Mouse (Mus musculus) stomach, embryonic 14.5 days (tissue): Measurements from ENCODE around the gene Vps41. TPM values are rescaled to one million over a fixed set of nuclear protein-coding genes. Genes with fewer than 3 reads are reported as not detected.

Experiments
- ATAC-seq: fragments of 200-750 bp; cut with Nextera tagmentation; 2 replicates; pipeline ENCODE4 v1.8.0; 2017; ENCODE audit warnings: low read depth, moderate TSS enrichment; ENCODE audit not compliant: insufficient number of reproducible peaks, insufficient read depth, low FRiP score
- H3K27ac ChIP-seq: fragments of 300-500 bp; sonication (generic); 2 replicates; pipeline ENCODE4 v1.5.1; 2014; ENCODE audit warnings: mild to moderate bottlenecking, low read length, moderate library complexity, mixed read lengths
- H3K27me3 ChIP-seq: fragments of 300-500 bp; sonication (generic); 2 replicates; pipeline ENCODE4 v1.6.1; 2014; ENCODE audit warnings: low read length, control low read depth, mixed read lengths; ENCODE audit not compliant: control insufficient read depth, insufficient read depth
- H3K36me3 ChIP-seq: fragments of 300-500 bp; sonication (generic); 2 replicates; pipeline ENCODE4 v1.6.1; 2014; ENCODE audit warnings: mild to moderate bottlenecking, control low read depth, low read length, moderate library complexity, mixed read lengths; ENCODE audit not compliant: control insufficient read depth, insufficient read depth
- H3K4me1 ChIP-seq: fragments of 300-500 bp; sonication (generic); 2 replicates; pipeline ENCODE4 v1.6.1; 2014; ENCODE audit warnings: low read length, control low read depth, mixed read lengths; ENCODE audit not compliant: control insufficient read depth, insufficient read depth
- H3K4me2 ChIP-seq: fragments of 300-500 bp; sonication (generic); replicated peaks from 2 replicates; pipeline ENCODE4 v1.6.1; 2014; ENCODE audit warnings: low read depth, low read length, control low read depth
- H3K4me3 ChIP-seq: fragments of 300-500 bp; sonication (generic); 2 replicates; pipeline ENCODE4 v1.5.1; 2014; ENCODE audit warnings: low read depth, low read length, control low read depth
- H3K9ac ChIP-seq: fragments of 300-500 bp; sonication (generic); replicated peaks from 2 replicates; pipeline ENCODE4 v1.6.1; 2014; ENCODE audit warnings: low read depth, mild to moderate bottlenecking, control low read depth, low read length, moderate library complexity, mixed read lengths
- H3K9me3 ChIP-seq: fragments of 300-500 bp; sonication (generic); 2 replicates; pipeline ENCODE4 v1.6.1; 2016; ENCODE audit warnings: low read depth, low read length, control low read depth; ENCODE audit not compliant: control insufficient read depth
- WGBS: fragments of 180-500 bp; shearing (Covaris S2); extraction: QIAGEN DNeasy Blood & Tissue Kit; methylation state at CpG from one replicate; pipeline ENCODE4 v1.1.7; 2014; 5-methylcytosine and 5-hydroxymethylcytosine counted together
- polyA plus RNA-seq: library from polyadenylated mRNA; unstranded; fragments of >200 nt; fragmentation: Nextera tagmentation; extraction: Ambion mirVana; gene quantifications from 2 replicates; pipeline ENCODE4 v1.2.1, GENCODE M21; 2014

Gene Vps41
- polyA plus RNA-seq, 1 experiment from 2014 or later, result 72.2 TPM

DNA sequence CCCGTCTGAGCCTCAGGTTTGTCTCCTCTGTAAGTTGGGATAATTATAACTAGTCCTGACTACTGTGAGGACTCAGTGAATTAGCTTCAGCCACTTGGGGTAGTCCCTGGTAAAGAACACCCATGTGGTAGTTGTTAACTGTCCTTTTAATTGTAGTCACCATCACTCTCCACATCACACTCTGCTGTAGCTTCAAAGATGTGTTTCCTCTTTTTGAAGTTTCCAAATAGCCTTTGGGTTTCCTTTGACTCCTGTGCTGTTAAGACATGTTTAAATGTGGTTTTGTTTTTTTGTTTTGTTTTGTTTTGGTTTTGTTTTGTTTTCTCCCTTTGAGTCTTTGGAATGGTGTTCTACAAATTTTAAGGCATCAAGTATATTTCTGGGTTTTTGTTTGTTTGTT is 68.6 kb downstream of the Vps41 start:
- Histone ChIP-seq H3K4me2 (no peak overlapping the region), H3K9ac (no peak overlapping the region), H3K27ac (no peak overlapping the region), H3K27me3 (no peaks in the 10 kb centered on the region), H3K4me1 (no peaks in the 10 kb centered on the region), H3K9me3 (no peaks in the 10 kb centered on the region), H3K4me3 (no peak overlapping the region), H3K36me3 (no peaks in the 10 kb centered on the region)
- 74% methylated on average over 1 of the region's 1 CpGs for WGBS
- ATAC-seq, result no peak

DNA sequence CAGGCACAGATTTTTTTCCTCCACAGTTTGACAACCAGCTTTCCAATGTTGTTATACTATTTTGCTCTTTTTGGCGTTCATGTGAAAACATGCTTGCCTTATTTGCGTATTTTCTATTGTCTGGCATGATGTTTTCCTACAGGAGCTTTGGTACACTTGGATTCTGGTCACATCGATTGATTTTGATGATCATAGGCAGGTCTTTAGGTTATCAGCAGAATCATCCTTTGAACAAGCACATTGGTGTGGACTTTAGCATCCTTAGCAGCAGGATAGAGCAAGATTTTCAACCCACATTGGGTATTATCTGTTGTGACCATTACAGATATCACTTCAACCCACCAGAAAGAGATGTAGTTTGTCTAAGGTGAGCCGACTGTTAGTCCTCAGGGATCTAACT is 71.0 kb downstream of the Vps41 start:
- Histone ChIP-seq H3K4me2 (no peak overlapping the region), H3K4me3 (no peak overlapping the region), H3K9me3 (no peaks in the 10 kb centered on the region), H3K27ac (no peak overlapping the region), H3K36me3 (no peaks in the 10 kb centered on the region), H3K4me1 (no peaks in the 10 kb centered on the region), H3K9ac (no peak overlapping the region), H3K27me3 (no peaks in the 10 kb centered on the region)
- WGBS, result 89% methylated on average over 4 of the region's 4 CpGs
- ATAC-seq, result no peak

DNA sequence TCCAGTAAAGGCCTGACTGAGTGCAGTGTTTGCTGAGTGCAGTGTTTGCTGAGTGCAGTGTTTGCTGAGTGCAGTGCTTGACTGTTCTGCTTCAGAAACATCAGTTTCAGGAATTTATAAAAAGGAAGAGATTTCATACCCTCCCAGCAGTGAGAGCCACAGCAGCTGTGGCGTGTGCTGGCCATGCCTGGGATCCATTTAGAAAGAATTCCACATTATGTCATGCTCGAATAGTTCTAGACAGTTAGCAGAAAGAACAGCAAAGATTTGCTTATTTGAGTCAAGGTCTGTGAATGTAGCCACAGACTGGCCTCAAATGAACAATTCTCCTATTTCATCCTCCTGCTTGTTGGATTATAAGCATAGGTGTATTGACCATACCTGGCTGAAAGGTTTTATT is 71.6 kb downstream of the Vps41 start:
- WGBS, result 36% methylated on average over 2 of the region's 2 CpGs
- Histone ChIP-seq H3K36me3 (no peaks in the 10 kb centered on the region), H3K4me1 (no peaks in the 10 kb centered on the region), H3K4me2 (no peak overlapping the region), H3K9ac (no peak overlapping the region), H3K4me3 (no peak overlapping the region), H3K27me3 (no peaks in the 10 kb centered on the region), H3K27ac (no peak overlapping the region), H3K9me3 (no peaks in the 10 kb centered on the region)
- no peak for ATAC-seq

DNA sequence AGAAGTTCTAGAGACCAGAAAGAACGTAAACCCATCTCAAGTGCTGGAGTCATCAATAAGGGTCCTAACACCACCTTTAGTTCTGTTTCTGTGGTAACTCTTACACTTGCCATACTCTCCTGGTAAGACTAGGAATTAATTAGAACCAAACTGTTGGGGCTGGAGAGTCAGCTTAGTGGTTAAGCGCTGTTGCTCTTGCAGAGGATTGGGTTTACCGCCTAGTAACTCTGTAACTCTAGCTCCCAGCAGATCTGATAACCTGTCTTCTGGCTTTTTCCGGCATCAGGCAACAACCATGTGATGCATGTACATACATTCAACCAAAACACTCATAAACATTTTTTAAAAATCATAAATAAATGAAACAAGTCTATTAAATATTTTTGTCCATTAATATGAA is 72.6 kb downstream of the Vps41 start:
- Histone ChIP-seq H3K36me3 (no peaks in the 10 kb centered on the region), H3K4me3 (no peak overlapping the region), H3K9me3 (no peaks in the 10 kb centered on the region), H3K4me1 (no peaks in the 10 kb centered on the region), H3K4me2 (no peak overlapping the region), H3K27me3 (no peaks in the 10 kb centered on the region), H3K27ac (no peak overlapping the region), H3K9ac (no peak overlapping the region)
- ATAC-seq, result no peak
- 91% methylated on average over 4 of the region's 4 CpGs for WGBS

DNA sequence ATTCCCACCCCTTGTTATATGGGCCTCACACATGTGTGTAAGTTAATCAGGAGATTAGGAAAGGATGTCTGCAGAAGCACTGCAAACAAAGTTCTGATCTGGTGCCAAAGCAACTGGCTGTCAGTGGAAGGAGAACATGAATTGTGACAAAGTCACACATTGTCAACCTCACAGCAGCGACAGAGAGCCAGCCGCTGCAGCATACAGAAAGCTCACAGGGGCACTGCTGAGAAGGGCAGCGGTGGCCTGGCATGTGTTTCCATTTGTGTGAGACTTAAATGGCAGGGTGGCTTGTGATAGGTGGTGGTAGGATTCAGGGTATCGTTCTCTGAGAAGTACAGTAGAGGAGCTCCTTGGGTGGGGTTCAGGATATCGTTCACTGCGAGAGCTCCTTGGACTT is 73.0 kb downstream of the Vps41 start:
- H3K4me1 ChIP-seq, result no peaks in the 10 kb centered on the region
- no peak overlapping the region for H3K27ac ChIP-seq
- H3K36me3 ChIP-seq, result no peaks in the 10 kb centered on the region
- no peak for ATAC-seq
- H3K4me2 ChIP-seq, result no peak overlapping the region
- H3K4me3 ChIP-seq, result no peak overlapping the region
- no peaks in the 10 kb centered on the region for H3K27me3 ChIP-seq
- H3K9ac ChIP-seq, result no peak overlapping the region
- WGBS, result 75% methylated on average over 6 of the region's 6 CpGs
- no peaks in the 10 kb centered on the region for H3K9me3 ChIP-seq

DNA sequence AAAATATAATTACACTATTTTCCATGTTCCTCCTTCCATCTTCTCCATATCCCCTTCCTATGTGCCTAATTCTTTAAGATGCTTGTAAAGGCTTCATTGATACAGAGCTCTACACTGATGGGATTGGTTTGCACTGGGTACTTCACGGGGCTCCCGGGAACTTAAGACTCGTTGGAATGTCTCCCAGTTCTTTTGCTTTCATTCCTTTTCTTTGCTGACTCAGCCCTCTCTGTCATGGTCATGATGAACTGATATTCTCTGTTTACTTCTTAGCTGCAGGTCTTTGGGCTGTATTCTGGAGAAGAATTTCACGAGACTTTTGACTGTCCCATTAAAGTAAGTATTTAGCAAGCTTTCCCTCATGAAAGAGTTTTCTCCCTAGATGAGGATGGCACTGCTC is 74.2 kb downstream of the Vps41 start:
- ATAC-seq, result no peak

DNA sequence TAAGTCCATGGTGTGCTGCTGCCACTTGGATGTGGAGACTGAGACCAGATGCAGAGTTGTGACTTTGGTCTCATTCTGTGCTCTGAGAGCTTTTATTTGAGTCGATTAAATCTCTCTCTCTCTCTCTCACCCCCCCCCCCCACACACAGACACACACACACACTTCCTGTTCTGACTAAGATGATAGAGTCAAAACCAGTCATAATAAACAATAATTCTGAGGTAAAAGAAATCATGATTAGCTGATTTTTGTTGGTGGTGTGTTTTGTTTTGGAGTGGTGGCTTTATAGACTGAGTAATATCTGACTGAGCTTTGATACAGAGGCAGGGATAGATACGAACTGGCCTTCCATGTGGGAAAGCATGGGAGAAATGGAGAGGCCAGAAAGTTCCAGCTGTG is 74.6 kb downstream of the Vps41 start:
- Histone ChIP-seq H3K36me3 (no peaks in the 10 kb centered on the region), H3K4me2 (no peak overlapping the region), H3K9ac (no peak overlapping the region), H3K4me1 (no peaks in the 10 kb centered on the region), H3K27me3 (no peaks in the 10 kb centered on the region), H3K4me3 (no peak overlapping the region), H3K9me3 (no peaks in the 10 kb centered on the region), H3K27ac (no peak overlapping the region)
- no peak for ATAC-seq
- 69% methylated on average over 2 of the region's 2 CpGs for WGBS

More for the DNA sequence above, 74.2 kb downstream of the Vps41 start:
- 19% methylated on average over 4 of the region's 4 CpGs for WGBS
- no peak overlapping the region for H3K27ac ChIP-seq
- no peak overlapping the region for H3K9ac ChIP-seq
- H3K4me2 ChIP-seq, result no peak overlapping the region
- H3K4me1 ChIP-seq, result no peaks in the 10 kb centered on the region
- no peak overlapping the region for H3K4me3 ChIP-seq
- no peaks in the 10 kb centered on the region for H3K36me3 ChIP-seq
- H3K9me3 ChIP-seq, result no peaks in the 10 kb centered on the region
- H3K27me3 ChIP-seq, result no peaks in the 10 kb centered on the region

DNA sequence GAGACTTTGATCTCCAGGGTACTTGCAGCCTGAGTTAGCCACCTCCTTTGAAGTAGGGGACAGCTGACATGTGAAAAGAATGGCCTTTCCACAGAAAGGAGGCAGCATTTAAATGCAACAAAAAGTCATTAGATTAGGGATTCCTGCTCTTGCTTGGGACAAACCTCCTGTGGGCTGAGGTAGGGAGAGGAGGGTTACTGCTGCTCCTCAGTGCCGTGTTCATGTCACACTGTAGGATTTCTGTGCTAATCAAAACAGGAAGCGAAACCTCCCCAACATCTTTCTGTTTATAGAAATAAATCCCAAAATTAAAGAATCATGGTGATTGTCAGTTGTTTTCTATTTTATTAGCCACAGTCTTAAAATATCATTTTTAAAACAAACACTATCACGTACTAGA is 77.4 kb downstream of the Vps41 start:
- Histone ChIP-seq H3K9me3 (no peaks in the 10 kb centered on the region), H3K36me3 (no peaks in the 10 kb centered on the region), H3K27me3 (no peaks in the 10 kb centered on the region), H3K4me2 (no peak overlapping the region), H3K27ac (no peak overlapping the region), H3K4me1 (no peaks in the 10 kb centered on the region), H3K9ac (no peak overlapping the region), H3K4me3 (no peak overlapping the region)
- WGBS, result 54% methylated on average over 3 of the region's 3 CpGs
- no peak for ATAC-seq

DNA sequence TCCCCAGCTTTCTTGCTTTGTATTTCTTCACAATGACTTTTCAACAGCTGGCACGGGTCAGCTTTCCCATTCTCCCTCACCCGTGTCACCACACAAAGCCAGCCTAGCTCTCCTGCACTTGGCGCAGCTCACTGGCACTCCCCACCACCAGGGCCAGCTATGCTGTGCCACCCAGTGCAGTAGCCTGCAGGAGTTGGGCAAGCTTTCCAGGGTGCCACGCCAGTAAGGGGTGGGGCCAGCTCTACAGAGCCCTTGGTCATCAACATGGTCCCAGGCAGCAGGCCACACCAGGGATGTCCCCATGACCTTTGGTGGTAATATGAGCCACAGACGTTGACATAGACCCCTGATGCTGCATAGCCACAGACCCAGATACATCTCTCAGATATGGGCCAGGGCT is 80.5 kb downstream of the Vps41 start:
- H3K27me3 ChIP-seq, result no peaks in the 10 kb centered on the region
- no peak overlapping the region for H3K4me3 ChIP-seq
- no peaks in the 10 kb centered on the region for H3K9me3 ChIP-seq
- H3K27ac ChIP-seq, result no peak overlapping the region
- H3K4me2 ChIP-seq, result no peak overlapping the region
- no peak for ATAC-seq
- no peaks in the 10 kb centered on the region for H3K4me1 ChIP-seq
- H3K36me3 ChIP-seq, result no peaks in the 10 kb centered on the region
- WGBS, result 88% methylated on average over 5 of the region's 5 CpGs
- no peak overlapping the region for H3K9ac ChIP-seq
